Mouse (Mus musculus): Measurements from ENCODE around the gene Hexim2. TPM values are rescaled to one million over a fixed set of nuclear protein-coding genes. Genes with fewer than 3 reads are reported as not detected.

Gene Hexim2
- polyA plus RNA-seq, 1 experiment from 2014 or later: 24.2 TPM

DNA sequence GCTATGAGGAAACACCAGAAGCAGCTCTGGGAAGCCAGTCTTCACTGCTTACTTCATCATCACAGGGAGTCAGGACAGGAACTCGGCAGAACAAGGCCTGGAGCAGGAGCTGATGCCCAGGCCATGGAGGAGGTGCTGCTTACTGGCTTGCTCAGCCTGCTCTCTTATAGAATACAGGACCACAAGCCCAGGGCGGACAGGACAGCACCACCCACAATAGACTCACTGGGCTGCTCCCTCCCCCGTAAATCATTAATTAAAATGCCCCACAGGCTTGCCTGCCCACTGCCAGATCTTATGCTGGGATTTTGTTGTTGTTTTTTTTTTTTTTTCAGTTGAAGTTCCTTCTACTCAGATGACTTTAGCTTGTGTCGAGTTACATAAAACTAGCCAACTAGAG is 15.5 kb downstream of the Hexim2 start:
- WGBS: 60% methylated on average over 4 of the region's 4 CpGs

DNA sequence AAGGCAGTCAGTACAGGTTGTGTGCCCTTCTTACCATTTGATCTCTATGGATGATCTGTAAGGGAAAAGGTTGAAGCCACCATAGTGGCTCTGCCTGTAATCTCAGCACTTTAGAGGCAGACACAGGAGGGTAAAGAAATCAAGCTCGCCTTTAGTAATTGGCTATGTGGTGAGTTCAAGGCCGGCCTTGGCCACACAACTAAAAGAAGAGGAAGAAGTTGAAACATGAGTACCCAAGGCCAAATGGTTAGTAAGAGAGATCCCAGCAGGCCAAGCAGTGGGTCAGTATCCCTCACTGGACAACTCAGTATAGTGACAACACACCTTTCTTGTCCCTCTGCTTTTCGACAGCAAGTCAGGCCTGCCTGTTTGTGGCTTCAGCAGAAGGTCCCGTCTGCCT is 17.5 kb downstream of the Hexim2 start:
- no peak for DNase-seq (ENCODE audit: low spot score)
- Histone ChIP-seq H3K4me2 (replicated peaks) (no peak overlapping the region), H3K4me3 (replicated peaks; ENCODE audit: low read length) (no peak overlapping the region), H3K27ac (no peak overlapping the region), H3K27me3 (ENCODE audit: control insufficient read depth, insufficient read depth, low read length) (no peaks in the 10 kb centered on the region), H3K4me1 (replicated peaks; ENCODE audit: control insufficient read depth, insufficient read depth, low read length) (0 out of 2 replicates have a peak, but pooled peaks cover 1% of the 10 kb centered on the region), H3K9ac (no peak overlapping the region), H3K9me3 (ENCODE audit: control insufficient read depth, low read length) (no peaks in the 10 kb centered on the region), H3K36me3 (replicated peaks; ENCODE audit: control insufficient read depth, insufficient read depth) (no peaks in the 10 kb centered on the region)
- no peak for ATAC-seq (ENCODE audit: low FRiP score)
- 98% methylated on average over 4 of the region's 4 CpGs for WGBS

More for the DNA sequence above, 15.5 kb downstream of the Hexim2 start:
- H3K36me3 ChIP-seq (replicated peaks; ENCODE audit: control insufficient read depth, insufficient read depth): no peaks in the 10 kb centered on the region
- H3K9me3 ChIP-seq (ENCODE audit: control insufficient read depth, low read length): no peaks in the 10 kb centered on the region
- H3K4me2 ChIP-seq (replicated peaks): no peak overlapping the region
- DNase-seq (ENCODE audit: low spot score) (no peak), ATAC-seq (ENCODE audit: low FRiP score) (no peak)
- H3K9ac ChIP-seq: no peak overlapping the region
- H3K27ac ChIP-seq: no peak overlapping the region
- no peaks in the 10 kb centered on the region for H3K27me3 ChIP-seq (ENCODE audit: control insufficient read depth, insufficient read depth, low read length)
- H3K4me3 ChIP-seq (replicated peaks; ENCODE audit: low read length): no peak overlapping the region
- peaks cover 8% of the 10 kb centered on the region for H3K4me1 ChIP-seq (replicated peaks; ENCODE audit: control insufficient read depth, insufficient read depth, low read length)

DNA sequence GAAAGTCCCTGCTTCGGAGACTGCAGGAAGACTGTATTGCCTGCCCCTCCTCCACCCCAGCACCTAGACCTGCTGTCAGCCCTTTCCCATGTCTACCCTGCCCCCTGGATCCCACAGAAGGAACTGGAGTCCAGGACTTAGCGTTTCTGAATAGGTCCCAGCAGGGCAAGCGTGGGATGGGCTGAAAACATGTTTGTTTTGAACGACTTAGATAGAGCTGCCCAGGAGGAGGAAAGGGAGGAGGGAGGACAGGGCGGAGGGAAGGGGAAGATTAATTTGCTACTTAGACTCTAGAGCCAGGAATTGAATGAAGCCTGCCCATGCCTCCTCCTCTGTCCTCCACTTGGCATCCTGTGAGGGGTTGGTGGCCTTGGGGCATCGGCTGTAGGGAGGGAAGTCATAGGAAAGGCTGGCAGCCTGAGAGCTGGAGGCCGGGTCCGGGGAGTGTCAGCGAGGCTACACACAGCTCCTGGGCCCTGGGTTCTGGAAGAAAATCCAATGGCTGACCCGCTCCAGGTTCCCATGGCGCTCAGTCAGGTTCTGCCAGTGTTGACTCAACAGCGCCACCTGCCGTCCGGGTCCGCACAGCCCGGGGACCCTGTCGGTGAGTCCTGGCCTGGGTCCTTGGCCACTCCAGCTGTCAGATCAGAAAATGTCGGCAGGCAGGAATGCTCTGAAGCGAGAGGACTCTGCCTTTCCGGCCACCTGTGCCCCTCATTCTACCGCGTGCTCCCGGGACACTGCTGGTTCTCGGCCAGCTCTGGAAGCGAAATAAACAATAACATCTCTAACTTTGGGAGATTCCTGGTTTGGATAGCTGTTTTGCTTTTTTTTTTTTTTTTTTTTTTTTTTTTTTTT is 26.6 kb downstream of the Hexim2 start:
- Histone ChIP-seq H3K4me2 (replicated peaks) (peak overlapping the region; percentile 45), H3K4me3 (replicated peaks; ENCODE audit: low read length) (peak overlapping the region; percentile 8; the same call in 1 of the 2 replicates), H3K36me3 (replicated peaks; ENCODE audit: control insufficient read depth, insufficient read depth) (no peaks in the 10 kb centered on the region), H3K27ac (no peak overlapping the region), H3K4me1 (replicated peaks; ENCODE audit: control insufficient read depth, insufficient read depth, low read length) (no peaks in the 10 kb centered on the region; the same call in 1 of the 2 replicates), H3K27me3 (ENCODE audit: control insufficient read depth, insufficient read depth, low read length) (no peaks in the 10 kb centered on the region), H3K9ac (0 out of 2 replicates have a peak overlapping the region, but pooled peaks have one; percentile 28), H3K9me3 (ENCODE audit: control insufficient read depth, low read length) (no peaks in the 10 kb centered on the region)
- ATAC-seq (ENCODE audit: low FRiP score) (peak; percentile 89), DNase-seq (ENCODE audit: low spot score) (peak; percentile 86)
- WGBS: 1% methylated on average over 25 of the region's 25 CpGs

DNA sequence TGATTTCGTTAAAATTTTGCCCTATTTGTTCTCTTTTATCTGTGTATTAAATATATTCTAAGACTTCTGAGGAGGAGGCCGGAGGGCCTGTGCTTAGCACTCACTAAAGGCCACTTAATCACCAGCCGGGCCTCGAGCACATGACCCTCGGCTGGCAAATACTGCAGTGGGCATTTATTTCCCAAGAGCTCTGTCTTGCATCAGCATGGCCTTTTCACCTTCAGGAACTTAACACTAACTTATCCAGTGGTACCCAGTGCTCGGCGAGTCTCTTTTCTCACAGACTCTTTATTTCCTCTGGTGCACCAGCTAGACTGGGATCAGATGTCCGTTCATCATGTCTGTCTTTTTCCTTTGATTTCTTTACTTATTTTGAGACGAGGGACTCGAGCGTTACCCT is 28.5 kb downstream of the Hexim2 start:
- DNase-seq (ENCODE audit: low spot score) (no peak), ATAC-seq (ENCODE audit: low FRiP score) (no peak)
- Histone ChIP-seq H3K27ac (no peak overlapping the region), H3K4me2 (replicated peaks) (no peak overlapping the region), H3K27me3 (ENCODE audit: control insufficient read depth, insufficient read depth, low read length) (no peaks in the 10 kb centered on the region), H3K36me3 (replicated peaks; ENCODE audit: control insufficient read depth, insufficient read depth) (no peaks in the 10 kb centered on the region), H3K4me1 (replicated peaks; ENCODE audit: control insufficient read depth, insufficient read depth, low read length) (no peaks in the 10 kb centered on the region; the same call in 1 of the 2 replicates), H3K9me3 (ENCODE audit: control insufficient read depth, low read length) (no peaks in the 10 kb centered on the region), H3K9ac (no peak overlapping the region), H3K4me3 (replicated peaks; ENCODE audit: low read length) (no peak overlapping the region)
- WGBS: 90% methylated on average over 11 of the region's 11 CpGs

DNA sequence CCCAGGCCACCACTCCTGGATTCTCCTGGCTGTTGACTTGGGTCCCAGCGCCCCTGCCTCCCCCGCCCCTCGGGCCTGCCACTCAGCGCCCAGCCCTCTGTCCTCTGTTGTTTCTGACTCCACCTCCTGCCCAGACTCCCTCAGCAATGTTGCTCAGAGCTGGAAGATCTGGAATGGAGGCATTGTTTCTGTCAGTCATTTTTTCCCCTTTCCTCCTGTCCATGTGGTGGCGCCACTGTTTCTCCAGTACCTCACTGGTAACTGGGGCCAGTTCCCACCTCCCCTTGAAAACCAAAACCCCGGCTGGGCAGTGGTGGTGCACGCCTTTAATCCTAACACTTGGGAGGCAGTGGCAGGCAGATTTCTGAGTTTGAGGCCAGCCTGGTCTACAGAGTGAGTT is 29.2 kb downstream of the Hexim2 start:
- Histone ChIP-seq H3K9ac (no peak overlapping the region), H3K27ac (no peak overlapping the region), H3K4me3 (replicated peaks; ENCODE audit: low read length) (no peak overlapping the region), H3K27me3 (ENCODE audit: control insufficient read depth, insufficient read depth, low read length) (no peaks in the 10 kb centered on the region), H3K4me2 (replicated peaks) (no peak overlapping the region), H3K36me3 (replicated peaks; ENCODE audit: control insufficient read depth, insufficient read depth) (no peaks in the 10 kb centered on the region), H3K9me3 (ENCODE audit: control insufficient read depth, low read length) (no peaks in the 10 kb centered on the region), H3K4me1 (replicated peaks; ENCODE audit: control insufficient read depth, insufficient read depth, low read length) (no peaks in the 10 kb centered on the region; the same call in 1 of the 2 replicates)
- ATAC-seq (ENCODE audit: low FRiP score): no peak
- DNase-seq (ENCODE audit: low spot score): no peak
- 77% methylated on average over 7 of the region's 7 CpGs for WGBS

DNA sequence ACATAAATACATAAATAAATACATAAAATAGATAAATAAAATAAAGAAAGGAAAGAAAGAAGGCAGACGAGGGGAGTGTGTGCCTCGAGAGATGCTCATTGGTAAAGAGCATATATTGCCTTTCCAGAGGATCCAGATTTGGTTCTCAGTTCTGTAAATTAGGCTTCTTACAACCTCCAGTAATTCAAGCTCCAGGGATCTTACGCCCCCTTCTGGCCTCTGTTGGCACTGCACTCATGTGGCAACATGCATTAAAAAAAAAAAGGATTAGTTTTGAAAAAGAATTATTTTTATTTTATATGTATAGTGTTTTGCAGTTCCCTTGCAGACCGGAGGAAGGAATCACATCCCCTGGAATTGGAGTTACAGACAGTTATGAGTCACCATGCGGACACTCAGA is 29.9 kb downstream of the Hexim2 start:
- 93% methylated on average over 5 of the region's 5 CpGs for WGBS
- H3K27me3 ChIP-seq (ENCODE audit: control insufficient read depth, insufficient read depth, low read length): no peaks in the 10 kb centered on the region
- no peak overlapping the region for H3K27ac ChIP-seq
- no peak overlapping the region for H3K4me2 ChIP-seq (replicated peaks)
- ATAC-seq (ENCODE audit: low FRiP score): no peak
- DNase-seq (ENCODE audit: low spot score): no peak
- H3K9me3 ChIP-seq (ENCODE audit: control insufficient read depth, low read length): no peaks in the 10 kb centered on the region
- H3K4me3 ChIP-seq (replicated peaks; ENCODE audit: low read length): no peak overlapping the region
- no peak overlapping the region for H3K9ac ChIP-seq
- no peaks in the 10 kb centered on the region for H3K36me3 ChIP-seq (replicated peaks; ENCODE audit: control insufficient read depth, insufficient read depth)
- H3K4me1 ChIP-seq (replicated peaks; ENCODE audit: control insufficient read depth, insufficient read depth, low read length): no peaks in the 10 kb centered on the region; the same call in 1 of the 2 replicates

DNA sequence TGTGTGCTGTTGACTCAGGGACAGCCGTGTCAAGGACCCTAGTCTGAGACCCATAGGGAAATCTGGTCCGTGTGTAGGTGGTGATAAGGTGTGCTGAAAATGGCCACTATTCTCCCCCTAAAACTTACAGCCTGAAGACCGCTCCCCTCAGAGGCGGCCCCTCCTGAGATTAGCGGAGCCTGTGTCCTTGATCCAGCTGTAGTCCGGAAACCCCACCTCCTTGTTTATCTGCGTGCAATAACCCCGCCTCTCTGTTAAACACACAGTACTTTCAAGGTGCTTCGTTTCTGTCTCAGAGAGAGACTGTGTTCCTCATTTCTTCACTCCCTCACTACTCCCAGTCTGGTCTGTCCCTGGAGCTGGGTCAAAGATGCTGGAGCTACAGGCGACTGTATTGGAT is 32.2 kb downstream of the Hexim2 start:
- H3K27ac ChIP-seq: no peak overlapping the region
- no peak overlapping the region for H3K4me3 ChIP-seq (replicated peaks; ENCODE audit: low read length)
- H3K9ac ChIP-seq: no peak overlapping the region
- ATAC-seq (ENCODE audit: low FRiP score) (no peak), DNase-seq (ENCODE audit: low spot score) (no peak)
- 0 out of 2 replicates have a peak, but pooled peaks cover 4% of the 10 kb centered on the region for H3K4me1 ChIP-seq (replicated peaks; ENCODE audit: control insufficient read depth, insufficient read depth, low read length)
- H3K27me3 ChIP-seq (ENCODE audit: control insufficient read depth, insufficient read depth, low read length): peaks cover under 1% of the 10 kb centered on the region; the same call in 1 of the 2 replicates
- H3K4me2 ChIP-seq (replicated peaks): no peak overlapping the region
- H3K36me3 ChIP-seq (replicated peaks; ENCODE audit: control insufficient read depth, insufficient read depth): no peaks in the 10 kb centered on the region
- 39% methylated on average over 10 of the region's 10 CpGs for WGBS
- no peaks in the 10 kb centered on the region for H3K9me3 ChIP-seq (ENCODE audit: control insufficient read depth, low read length)

DNA sequence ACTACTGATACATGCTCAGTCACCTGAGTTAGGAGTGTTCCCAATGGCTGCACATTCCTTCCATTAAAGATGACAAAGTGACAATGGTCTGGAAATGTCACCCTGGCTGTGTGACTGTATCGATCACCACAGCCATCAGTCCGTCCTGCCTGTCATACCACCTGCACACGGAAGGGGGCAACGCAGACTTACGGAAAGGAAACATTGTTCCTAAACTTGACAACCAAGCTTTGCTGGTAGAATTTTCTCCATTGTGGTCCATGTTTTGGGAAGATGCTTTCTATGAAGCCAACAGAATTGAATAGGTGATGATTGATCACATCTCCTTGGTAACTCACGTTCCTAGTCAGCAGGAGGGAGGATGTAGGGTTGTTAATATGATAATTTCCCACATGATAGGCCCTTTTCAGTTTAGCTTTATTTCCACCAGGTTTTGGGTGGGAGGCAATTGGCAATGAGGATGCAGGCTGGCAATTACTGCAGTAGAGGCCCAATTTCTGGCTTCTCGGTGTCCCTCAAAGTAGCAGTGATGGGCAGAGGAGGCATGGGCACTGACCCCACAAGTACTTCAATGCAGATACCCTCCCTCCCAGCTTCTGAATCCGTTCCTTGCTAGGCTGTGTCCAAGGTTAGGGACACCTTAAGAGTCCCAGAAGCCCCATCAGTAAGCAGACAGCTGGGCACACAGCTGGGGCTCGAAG is 36.6 kb downstream of the Hexim2 start:
- Histone ChIP-seq H3K9me3 (ENCODE audit: control insufficient read depth, low read length) (no peaks in the 10 kb centered on the region), H3K27ac (no peak overlapping the region), H3K36me3 (replicated peaks; ENCODE audit: control insufficient read depth, insufficient read depth) (no peaks in the 10 kb centered on the region), H3K4me3 (replicated peaks; ENCODE audit: low read length) (no peak overlapping the region), H3K27me3 (ENCODE audit: control insufficient read depth, insufficient read depth, low read length) (peaks cover 31% of the 10 kb centered on the region), H3K9ac (no peak overlapping the region), H3K4me1 (replicated peaks; ENCODE audit: control insufficient read depth, insufficient read depth, low read length) (peaks cover 17% of the 10 kb centered on the region; the same call in 1 of the 2 replicates), H3K4me2 (replicated peaks) (no peak overlapping the region)
- no peak for ATAC-seq (ENCODE audit: low FRiP score)
- WGBS: 23% methylated on average over 9 of the region's 9 CpGs
- DNase-seq (ENCODE audit: low spot score): peak; percentile 79

DNA sequence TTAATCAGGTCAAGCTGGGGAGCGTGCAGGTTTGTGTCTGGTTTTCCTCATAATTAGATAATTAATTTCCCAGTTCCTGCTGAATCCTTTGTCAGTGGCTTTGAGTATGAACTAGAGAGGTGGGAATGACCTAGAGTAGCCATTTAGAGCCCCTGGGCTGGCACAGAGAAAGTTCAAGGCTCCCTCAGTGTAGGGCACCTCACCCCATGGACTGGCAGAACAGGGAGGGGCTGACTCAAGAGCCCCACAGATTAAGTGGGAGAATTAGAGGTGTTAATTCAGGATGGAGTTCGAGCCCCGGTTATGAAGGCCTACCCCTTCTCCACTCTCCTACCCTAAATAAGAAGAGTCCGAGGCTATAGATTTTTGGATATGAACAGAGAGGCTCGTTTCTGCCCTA is 37.4 kb downstream of the Hexim2 start:
- Histone ChIP-seq H3K4me2 (replicated peaks) (peak overlapping the region; percentile 92), H3K9ac (peak overlapping the region; percentile 82), H3K27ac (no peak overlapping the region; the same call in 1 of the 2 replicates), H3K27me3 (ENCODE audit: control insufficient read depth, insufficient read depth, low read length) (peaks cover 31% of the 10 kb centered on the region), H3K36me3 (replicated peaks; ENCODE audit: control insufficient read depth, insufficient read depth) (no peaks in the 10 kb centered on the region), H3K4me1 (replicated peaks; ENCODE audit: control insufficient read depth, insufficient read depth, low read length) (peaks cover 17% of the 10 kb centered on the region; the same call in 1 of the 2 replicates), H3K4me3 (replicated peaks; ENCODE audit: low read length) (peak overlapping the region; percentile 77; the same call in 1 of the 2 replicates), H3K9me3 (ENCODE audit: control insufficient read depth, low read length) (no peaks in the 10 kb centered on the region)
- 81% methylated on average over 5 of the region's 5 CpGs for WGBS
- DNase-seq (ENCODE audit: low spot score): no peak
- no peak for ATAC-seq (ENCODE audit: low FRiP score)

Data from hindbrain, embryonic 14.5 days (tissue).